Mouse (Mus musculus) liver, embryonic 11.5 days (tissue): ENCODE data around the gene Svip. TPM values are rescaled to one million over a fixed set of nuclear protein-coding genes. Genes with fewer than 3 reads are reported as not detected.
A peak's percentile ranks its signal among the peaks of the same experiment; 100 is the strongest.

Experiments
- ATAC-seq: fragments of 200-750 bp; cut with Nextera tagmentation; replicated peaks from 2 replicates; pipeline ENCODE4 v1.8.0; 2017; ENCODE audit warnings: moderate number of reproducible peaks, mild to moderate bottlenecking, moderate TSS enrichment, moderate library complexity; ENCODE audit not compliant: low FRiP score
- DNase-seq: peaks from one replicate; pipeline ENCODE4 v3.0.0-alpha.2; 2017; ENCODE audit warnings: low spot score
- H3K27ac ChIP-seq: fragments of 300-500 bp; sonication (generic); 2 replicates; pipeline ENCODE4 v1.5.1; 2014; ENCODE audit warnings: mild to moderate bottlenecking, low read depth, low read length, control low read depth
- H3K27me3 ChIP-seq: fragments of 300-500 bp; sonication (generic); replicated peaks from 2 replicates; pipeline ENCODE4 v1.6.1; 2014; ENCODE audit warnings: low read length, mixed read lengths; ENCODE audit not compliant: control insufficient read depth, insufficient read depth
- H3K36me3 ChIP-seq: fragments of 300-500 bp; sonication (generic); 2 replicates; pipeline ENCODE4 v1.6.1; 2014; ENCODE audit warnings: mild to moderate bottlenecking, low read length, moderate library complexity, mixed read lengths; ENCODE audit not compliant: control insufficient read depth, insufficient read depth
- H3K4me1 ChIP-seq: fragments of 300-500 bp; sonication (generic); replicated peaks from 2 replicates; pipeline ENCODE4 v1.6.1; 2014; ENCODE audit warnings: low read length, mixed read lengths; ENCODE audit not compliant: control insufficient read depth, insufficient read depth
- H3K4me2 ChIP-seq: fragments of 300-500 bp; sonication (generic); 2 replicates; pipeline ENCODE4 v1.6.1; 2014; ENCODE audit warnings: mild to moderate bottlenecking, control low read depth, moderate library complexity
- H3K4me3 ChIP-seq: fragments of 300-500 bp; sonication (generic); 2 replicates; pipeline ENCODE4 v1.5.1; 2014; ENCODE audit warnings: low read depth, low read length, control low read depth
- H3K9ac ChIP-seq: fragments of 300-500 bp; sonication (generic); 2 replicates; pipeline ENCODE4 v1.6.1; 2014; ENCODE audit warnings: low read depth, low read length, control low read depth
- H3K9me3 ChIP-seq: fragments of 300-500 bp; sonication (generic); 2 replicates; pipeline ENCODE4 v1.6.1; 2016; ENCODE audit warnings: low read length, inconsistent platforms, mixed read lengths; ENCODE audit not compliant: control insufficient read depth
- WGBS: fragments of 180-500 bp; shearing (Covaris S2); extraction: QIAGEN DNeasy Blood & Tissue Kit; methylation state at CpG from one replicate; pipeline ENCODE4 v1.1.7; 2014; 5-methylcytosine and 5-hydroxymethylcytosine counted together
- polyA plus RNA-seq: library from polyadenylated mRNA; unstranded; fragments of >200 nt; fragmentation: Nextera tagmentation; extraction: Ambion mirVana; gene quantifications from 2 replicates; pipeline ENCODE4 v1.2.1, GENCODE M21; 2014

The Svip gene
- polyA plus RNA-seq, 1 experiment from 2014 or later = 26.5 TPM

DNA sequence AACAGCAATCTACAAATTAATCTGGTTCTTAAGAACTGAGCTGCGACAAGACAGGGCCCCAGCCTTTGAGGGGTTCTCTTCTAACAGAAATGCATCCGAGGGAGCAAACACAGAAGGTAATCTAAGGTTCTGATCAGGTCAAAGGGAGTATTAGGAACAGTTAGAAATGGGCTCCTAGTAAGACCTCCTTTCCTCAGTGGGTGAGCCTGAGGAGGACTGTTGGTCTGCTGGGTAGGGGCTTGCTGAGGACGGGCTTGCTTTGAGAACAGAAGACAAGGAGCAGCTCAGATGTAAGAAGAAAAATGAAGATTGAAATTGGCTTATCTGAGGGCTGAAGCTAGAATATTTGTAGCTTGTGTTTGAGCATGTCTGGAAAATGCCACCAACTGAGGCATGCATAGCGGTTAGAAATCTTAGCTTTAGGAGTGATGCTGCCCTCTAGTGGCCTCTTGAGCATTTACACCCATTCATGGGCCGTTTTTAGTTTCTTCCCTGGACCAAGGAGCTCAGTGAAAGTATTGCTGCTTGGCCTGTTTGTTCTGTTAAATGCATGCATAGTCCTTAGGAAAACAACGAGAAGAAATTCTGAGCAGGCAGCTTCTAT lies 33.5 kb downstream of the Svip start:
- Histone ChIP-seq H3K27ac (no peak overlapping the region), H3K4me2 (no peak overlapping the region), H3K27me3 (no peaks in the 10 kb centered on the region), H3K4me1 (no peaks in the 10 kb centered on the region), H3K4me3 (no peak overlapping the region), H3K36me3 (no peaks in the 10 kb centered on the region), H3K9me3 (no peaks in the 10 kb centered on the region), H3K9ac (no peak overlapping the region)
- no peak for DNase-seq
- 32% methylated on average over 6 of the region's 6 CpGs for WGBS
- ATAC-seq = 0 out of 2 replicates have a peak, but pooled peaks have one; percentile 24

DNA sequence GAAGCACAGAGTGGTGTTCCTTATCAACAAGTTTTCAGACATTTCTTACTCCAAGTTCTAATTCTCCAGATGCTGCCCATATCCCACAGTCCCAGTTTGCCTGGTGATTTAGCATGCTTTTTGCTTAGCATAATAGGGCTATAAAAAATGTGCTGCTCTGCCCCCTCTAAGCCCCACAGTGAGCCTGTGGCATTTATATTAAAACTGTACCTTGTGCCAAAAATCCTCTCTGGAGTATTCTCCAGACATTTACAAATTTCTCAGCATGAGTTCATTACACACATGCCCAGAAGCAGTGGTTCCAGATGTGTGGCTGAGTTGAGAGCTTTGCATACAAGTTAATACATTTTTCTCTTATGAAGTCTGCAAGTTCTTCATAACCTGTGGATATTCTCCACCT lies 36.4 kb downstream of the Svip start:
- Histone ChIP-seq H3K27me3 (no peaks in the 10 kb centered on the region), H3K9me3 (no peaks in the 10 kb centered on the region), H3K9ac (no peak overlapping the region), H3K4me2 (no peak overlapping the region), H3K4me1 (no peaks in the 10 kb centered on the region), H3K36me3 (no peaks in the 10 kb centered on the region), H3K4me3 (no peak overlapping the region), H3K27ac (no peak overlapping the region)
- DNase-seq = no peak
- ATAC-seq = no peak

DNA sequence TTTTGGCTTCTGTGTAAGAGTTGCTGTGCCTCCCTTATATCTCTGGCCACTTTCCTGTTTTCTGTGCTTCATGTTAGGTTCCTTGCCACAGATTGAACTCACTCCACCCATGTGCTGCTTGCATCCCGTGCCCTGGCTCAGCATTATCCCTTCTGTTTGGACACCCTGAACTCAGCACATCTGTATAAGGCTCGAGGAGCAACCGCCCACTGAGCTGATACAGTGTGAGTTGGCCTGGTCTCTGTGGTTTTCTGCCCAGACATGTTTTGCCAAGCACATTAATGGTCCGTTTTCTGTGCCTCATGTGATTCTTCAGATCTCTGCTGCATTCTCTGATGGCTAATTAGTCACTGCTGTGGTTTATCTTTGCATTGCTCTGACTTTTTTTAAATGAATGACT lies 38.2 kb downstream of the Svip start:
- Histone ChIP-seq H3K4me3 (no peak overlapping the region), H3K27ac (no peak overlapping the region), H3K4me1 (no peaks in the 10 kb centered on the region), H3K27me3 (no peaks in the 10 kb centered on the region), H3K4me2 (no peak overlapping the region), H3K9me3 (no peaks in the 10 kb centered on the region), H3K9ac (no peak overlapping the region), H3K36me3 (no peaks in the 10 kb centered on the region)
- DNase-seq (no peak), ATAC-seq (no peak)
- 62% methylated on average over 4 of the region's 4 CpGs for WGBS

DNA sequence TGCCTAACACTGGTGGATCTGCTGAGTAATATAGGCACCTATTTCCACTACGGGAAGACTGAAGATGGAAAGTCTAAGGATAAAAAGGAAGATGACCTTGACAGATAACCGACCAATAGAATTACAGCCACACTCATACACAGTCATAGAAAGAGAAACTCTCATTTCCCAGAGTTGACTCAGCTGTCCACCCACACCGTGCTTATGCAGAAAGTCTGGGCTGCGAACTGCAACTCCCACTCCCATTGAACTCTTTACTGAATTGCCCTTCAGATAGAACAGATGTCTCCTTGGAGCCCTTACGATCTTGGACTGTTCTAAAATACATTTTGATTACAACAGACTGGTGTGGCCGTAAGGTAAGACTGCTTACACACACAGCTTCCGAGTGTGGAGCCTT lies 41.1 kb downstream of the Svip start:
- ATAC-seq = no peak
- Histone ChIP-seq H3K9me3 (no peaks in the 10 kb centered on the region), H3K27ac (no peak overlapping the region), H3K27me3 (no peaks in the 10 kb centered on the region), H3K9ac (no peak overlapping the region), H3K4me3 (no peak overlapping the region), H3K4me1 (no peaks in the 10 kb centered on the region), H3K4me2 (no peak overlapping the region), H3K36me3 (no peaks in the 10 kb centered on the region)
- 85% methylated on average over 7 of the region's 7 CpGs for WGBS
- no peak for DNase-seq

DNA sequence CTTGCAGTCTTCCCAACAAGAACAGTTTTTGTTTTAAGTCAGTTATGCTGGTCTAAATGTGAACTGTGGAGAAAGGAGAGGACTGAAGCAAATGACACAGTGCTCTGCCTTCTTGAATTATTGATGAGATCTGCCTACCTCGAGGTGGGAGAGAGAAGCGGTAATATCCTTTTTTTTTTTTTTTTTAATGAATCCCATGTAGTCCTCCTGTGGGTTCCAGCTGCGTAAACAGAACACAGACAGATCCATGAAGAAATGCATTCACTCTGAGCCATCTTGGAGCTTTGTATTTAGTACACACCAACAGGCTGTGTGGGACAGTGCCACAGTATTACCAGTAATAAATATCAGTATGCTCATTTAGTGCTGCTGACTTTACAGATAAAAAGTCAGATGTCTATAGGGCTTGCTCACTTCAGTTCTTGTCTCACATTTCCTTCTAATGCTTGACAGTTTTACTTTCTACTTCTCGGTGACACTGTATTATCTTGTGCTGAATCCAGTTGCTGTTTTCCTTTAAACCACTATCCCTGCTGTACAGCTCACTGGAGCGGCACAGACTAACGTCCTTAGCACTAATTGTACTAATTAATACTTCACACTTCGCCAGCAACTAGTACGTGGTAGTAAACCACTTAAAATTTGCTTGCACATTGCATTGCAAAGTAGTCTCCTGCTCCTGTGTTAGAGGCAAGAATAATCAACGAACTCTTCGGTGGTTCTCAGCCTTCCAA lies 43.4 kb downstream of the Svip start:
- H3K4me3 ChIP-seq = no peak overlapping the region
- WGBS = 80% methylated on average over 10 of the region's 10 CpGs
- H3K9me3 ChIP-seq = no peaks in the 10 kb centered on the region

DNA sequence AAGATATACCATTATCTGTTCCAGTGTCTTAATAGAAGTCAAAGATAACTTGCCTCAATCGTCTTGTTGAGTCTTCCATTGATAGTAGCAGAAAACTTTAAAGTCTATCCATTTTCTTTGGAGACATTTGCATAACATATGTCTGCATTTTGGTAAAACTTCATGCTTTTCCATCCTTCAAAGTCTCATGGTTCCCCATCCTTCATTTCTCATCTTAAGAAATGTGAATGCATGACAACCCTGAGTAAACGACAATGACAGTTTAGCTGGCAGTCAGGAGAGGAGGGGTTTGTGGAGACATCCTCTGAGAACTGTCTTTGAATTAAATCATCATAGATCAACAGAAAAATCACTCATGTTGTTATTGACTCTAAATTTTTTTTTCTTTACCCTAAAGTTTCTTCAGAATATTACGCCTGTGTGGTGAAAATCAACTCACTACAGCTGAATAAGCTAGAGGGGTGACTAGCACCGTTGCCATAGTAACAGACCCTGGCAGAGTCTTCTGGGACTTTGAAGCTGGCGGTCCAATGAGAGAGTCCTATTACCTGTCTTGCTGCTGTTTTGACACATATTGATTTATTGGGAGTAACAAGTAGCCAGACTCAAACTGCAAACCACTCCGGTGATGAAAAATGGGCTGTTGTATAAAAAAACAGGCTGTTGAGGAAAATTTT lies 45.0 kb downstream of the Svip start:
- Histone ChIP-seq H3K4me2 (no peak overlapping the region), H3K4me3 (no peak overlapping the region), H3K36me3 (no peaks in the 10 kb centered on the region), H3K27me3 (no peaks in the 10 kb centered on the region), H3K9me3 (no peaks in the 10 kb centered on the region), H3K27ac (no peak overlapping the region), H3K9ac (no peak overlapping the region), H3K4me1 (no peaks in the 10 kb centered on the region)
- WGBS = 61% methylated on average over 6 of the region's 6 CpGs
- ATAC-seq (no peak), DNase-seq (no peak)

More for the DNA sequence above, 43.4 kb downstream of the Svip start:
- Histone ChIP-seq H3K27ac (no peak overlapping the region), H3K27me3 (no peaks in the 10 kb centered on the region), H3K9ac (no peak overlapping the region), H3K4me1 (no peaks in the 10 kb centered on the region), H3K4me2 (no peak overlapping the region), H3K36me3 (no peaks in the 10 kb centered on the region)
- ATAC-seq (no peak), DNase-seq (no peak)

DNA sequence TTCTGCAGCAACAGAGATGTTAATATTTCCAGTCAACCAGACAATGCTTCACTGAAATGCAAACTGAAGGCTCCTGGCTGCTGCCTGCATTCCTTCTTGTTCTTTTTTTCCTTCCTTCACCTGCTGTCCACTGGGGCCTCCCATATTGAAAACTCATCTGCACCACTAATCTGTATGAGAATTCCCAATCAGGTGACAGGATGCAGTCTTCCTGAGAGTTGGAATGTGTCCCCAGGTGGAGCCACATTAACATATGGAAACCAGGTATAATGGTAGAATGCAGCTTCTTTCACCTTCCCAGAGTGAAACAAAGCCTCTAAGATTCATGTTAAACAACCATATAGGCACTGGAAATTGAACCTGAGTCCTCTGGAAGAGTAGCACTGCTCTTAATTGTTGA lies 48.1 kb downstream of the Svip start:
- Histone ChIP-seq H3K9ac (no peak overlapping the region), H3K9me3 (no peaks in the 10 kb centered on the region), H3K36me3 (no peaks in the 10 kb centered on the region), H3K27me3 (no peaks in the 10 kb centered on the region), H3K4me3 (no peak overlapping the region), H3K4me1 (no peaks in the 10 kb centered on the region), H3K27ac (no peak overlapping the region), H3K4me2 (no peak overlapping the region)
- ATAC-seq = no peak
- no peak for DNase-seq

DNA sequence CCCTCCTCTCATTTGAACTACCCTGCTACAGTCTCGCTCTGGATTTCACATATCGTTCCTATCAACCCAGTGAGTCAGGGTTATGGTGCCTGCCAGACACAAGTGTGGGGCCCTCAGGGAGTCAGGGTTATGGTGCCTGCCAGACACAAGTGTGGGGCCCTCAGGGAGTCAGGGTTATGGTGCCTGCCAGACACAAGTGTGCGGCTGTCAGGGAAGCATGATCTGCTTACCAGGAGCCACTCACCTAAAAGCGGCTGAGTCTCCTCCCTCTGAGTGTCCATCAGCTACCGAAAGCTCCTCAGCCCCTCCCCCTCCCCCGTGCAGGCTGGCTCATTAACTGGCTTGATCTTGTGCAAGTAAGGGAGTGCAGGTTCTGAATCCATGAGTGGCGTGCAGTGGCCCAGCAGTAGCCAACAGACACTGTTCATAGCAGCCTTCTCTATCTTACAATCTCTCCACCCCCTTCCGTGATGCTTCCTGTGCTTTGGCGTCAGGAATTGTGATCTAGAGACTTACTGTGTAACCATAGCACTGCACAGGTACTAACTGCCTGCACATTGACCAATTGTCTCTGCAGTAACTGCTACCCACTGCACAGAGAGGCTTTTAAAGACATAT lies 50.3 kb downstream of the Svip start:
- no peak for ATAC-seq
- H3K9ac ChIP-seq = no peak overlapping the region
- WGBS = 56% methylated on average over 9 of the region's 9 CpGs
- H3K27me3 ChIP-seq = no peaks in the 10 kb centered on the region
- no peak for DNase-seq
- H3K4me2 ChIP-seq = no peak overlapping the region
- no peaks in the 10 kb centered on the region for H3K4me1 ChIP-seq
- no peak overlapping the region for H3K27ac ChIP-seq
- no peaks in the 10 kb centered on the region for H3K9me3 ChIP-seq
- H3K36me3 ChIP-seq = no peaks in the 10 kb centered on the region
- no peak overlapping the region for H3K4me3 ChIP-seq
